In genomic region chr2:158631873-158632272, GRCm38 (mm10) we compare ENCODE assay signal across 22 mouse cellular contexts. TPM values are rescaled to one million over a fixed set of nuclear protein-coding genes. Genes with fewer than 3 reads are reported as not detected.
"Had no signal": no experiment of that assay in that cellular context is flagged by ENCODE, and none has a peak within 500 bp of the region (broad histone marks: within the 10 kb centered on the region; RNA-seq: fewer than 3 reads in every experiment).

No protein-coding gene starts in this region.

- H3K4me1 ChIP-seq: lung, embryonic 15.5 days; neural tube, embryonic 12.5 days; stomach, embryonic 15.5 days had no signal

- H3K9ac ChIP-seq: liver, embryonic 15.5 days; liver, postnatal 0 days; lung, embryonic 15.5 days; midbrain, embryonic 12.5 days; neural tube, embryonic 12.5 days; stomach, embryonic 15.5 days had no signal

- DNase-seq: liver, postnatal 0 days; lung, adult 2 months; lung, postnatal 14 days; lung, postnatal 36 days; midbrain, embryonic 14.5 days; right cerebral cortex, postnatal 14 days; thymus, adult 2 months; thymus, postnatal 25 days; thymus, postnatal 4 days had no signal

- H3K4me3 ChIP-seq: liver, embryonic 15.5 days; lung, embryonic 15.5 days; megakaryocyte, embryonic 14.5 days; midbrain, embryonic 12.5 days; myocyte; neural tube, embryonic 12.5 days; stomach, embryonic 15.5 days had no signal

- H3K4me2 ChIP-seq: liver, embryonic 15.5 days; lung, embryonic 15.5 days; midbrain, embryonic 12.5 days; neural tube, embryonic 12.5 days; stomach, embryonic 15.5 days had no signal

- H3K27ac ChIP-seq: liver, embryonic 15.5 days; lung, embryonic 15.5 days; macrophage; midbrain, embryonic 12.5 days; neural tube, embryonic 12.5 days; stomach, embryonic 15.5 days; stomach, postnatal 0 days had no signal

- H3K9me3 ChIP-seq: liver, embryonic 15.5 days; lung, embryonic 15.5 days; megakaryocyte, embryonic 14.5 days; midbrain, embryonic 12.5 days; neural tube, embryonic 12.5 days; stomach, embryonic 15.5 days had no signal

- H3K27me3 ChIP-seq: liver, embryonic 15.5 days; lung, embryonic 15.5 days; megakaryocyte, embryonic 14.5 days; midbrain, embryonic 12.5 days; neural tube, embryonic 12.5 days; stomach, embryonic 15.5 days had no signal

- ATAC-seq: liver, postnatal 0 days; lung, postnatal 0 days; midbrain, embryonic 16.5 days had no signal

RNA-seq across cellular contexts. Expression of gene Slc32a1, which starts 21.3 kb away (rescaled TPM):
- total RNA-seq: neutrophil, adult 5-6 weeks had no signal
- polyA plus RNA-seq: liver, embryonic 15.5 days; liver, postnatal 0 days; lung, adult 2 months; lung, embryonic 15.5 days; lung, postnatal 0 days; myocyte; stomach, embryonic 15.5 days; stomach, postnatal 0 days; urinary bladder, adult 2 months had no signal
